Mouse (Mus musculus) brain, embryonic 14.5 days (tissue): ENCODE measurements around the gene Bloc1s3.

Experiments used
- CTCF ChIP-seq: fragments of 200-500 bp; IDR thresholded peaks from 2 replicates; pipeline ENCODE4 v1.5.1; 2012; ENCODE audit warnings: inconsistent platforms, mild to moderate bottlenecking, moderate library complexity, borderline replicate concordance; ENCODE audit not compliant: insufficient read depth, insufficient read length; ENCODE audit errors: extremely low read depth
- POLR2A ChIP-seq: fragments of 200-500 bp; IDR thresholded peaks from 2 replicates; pipeline ENCODE4 v1.6.1; 2012; ENCODE audit warnings: mild to moderate bottlenecking, inconsistent platforms, borderline replicate concordance; ENCODE audit not compliant: poor library complexity, insufficient read depth, insufficient read length, severe bottlenecking; ENCODE audit errors: extremely low read depth

DNA sequence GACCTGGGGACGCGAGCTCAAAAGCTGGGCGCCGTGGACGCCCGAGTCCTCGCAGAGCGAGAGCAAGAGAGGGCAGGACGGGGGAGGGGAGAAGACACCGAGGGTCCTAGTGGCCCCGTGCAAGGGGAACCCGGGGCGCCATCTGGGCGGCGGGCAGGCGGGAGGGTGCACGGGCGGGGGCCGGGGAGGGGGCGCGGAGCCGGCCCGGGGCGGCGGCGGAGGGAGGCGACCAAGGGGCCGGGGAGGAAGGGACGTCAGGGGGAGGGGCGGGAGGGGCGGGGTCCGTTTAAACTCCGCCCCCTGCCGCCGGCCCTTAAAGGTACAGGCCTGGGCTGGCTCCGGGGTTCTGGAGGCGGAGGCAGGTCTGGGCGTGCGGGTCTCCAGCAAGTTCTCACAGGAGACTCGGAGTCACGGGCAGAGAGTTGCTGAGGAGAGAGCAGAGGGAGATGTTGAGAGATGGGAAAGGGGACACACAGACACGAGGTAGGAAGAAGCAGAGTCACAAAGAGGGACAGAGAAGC is 49.5 kb downstream of the Bloc1s3 start, which contains the start of gene Mark4:
- TF ChIP-seq POLR2A, result peak; percentile 27; the same call in 1 of the 2 replicates
- no peak for TF ChIP-seq CTCF
